Mouse (Mus musculus) layer of hippocampus, adult 9-10 months (tissue): Measurements from ENCODE around the gene Plxna4.

Source experiments
- DNase-seq: peaks from one replicate; pipeline ENCODE4 v3.0.0; 2022; ENCODE audit warnings: low spot score

The Plxna4 gene

GRCm38 (mm10) chr6:32472062-32472461 is 115.9 kb downstream of the Plxna4 start:
- DNase-seq: no peak

- DNase-seq: no peak
These were observed 116.4 kb downstream of the Plxna4 start for GRCm38 (mm10) chr6:32471639-32472038.

- DNase-seq: no peak
These were observed 118.8 kb downstream of the Plxna4 start for GRCm38 (mm10) chr6:32469196-32469595.

- no peak for DNase-seq
These were observed 122.9 kb downstream of the Plxna4 start for GRCm38 (mm10) chr6:32465129-32465528.

- DNase-seq: no peak
These were observed 123.4 kb downstream of the Plxna4 start for GRCm38 (mm10) chr6:32464637-32465036.

- no peak for DNase-seq
These were observed 123.9 kb downstream of the Plxna4 start for GRCm38 (mm10) chr6:32464046-32464445.

GRCm38 (mm10) chr6:32460400-32460799 is 127.6 kb downstream of the Plxna4 start:
- no peak for DNase-seq

- DNase-seq: no peak
These were observed 131.4 kb downstream of the Plxna4 start for GRCm38 (mm10) chr6:32456641-32457040.

- no peak for DNase-seq
These were observed 136.1 kb downstream of the Plxna4 start for GRCm38 (mm10) chr6:32451851-32452250.

GRCm38 (mm10) chr6:32449237-32449963 is 138.6 kb downstream of the Plxna4 start:
- DNase-seq: no peak

GRCm38 (mm10) chr6:32448787-32449186 is 139.2 kb downstream of the Plxna4 start:
- no peak for DNase-seq

- DNase-seq: no peak
These were observed 141.7 kb downstream of the Plxna4 start for GRCm38 (mm10) chr6:32446276-32446675.

- DNase-seq: no peak
These were observed 142.7 kb downstream of the Plxna4 start for GRCm38 (mm10) chr6:32445246-32445645.

GRCm38 (mm10) chr6:32444393-32444792 is 143.6 kb downstream of the Plxna4 start:
- no peak for DNase-seq

- no peak for DNase-seq
These were observed 144.3 kb downstream of the Plxna4 start for GRCm38 (mm10) chr6:32443679-32444078.

- no peak for DNase-seq
These were observed 148.6 kb downstream of the Plxna4 start for GRCm38 (mm10) chr6:32439434-32439833.

GRCm38 (mm10) chr6:32437219-32437618 is 150.8 kb downstream of the Plxna4 start:
- DNase-seq: no peak

GRCm38 (mm10) chr6:32423124-32423523 is 164.9 kb downstream of the Plxna4 start:
- no peak for DNase-seq

- no peak for DNase-seq
These were observed 167.4 kb downstream of the Plxna4 start for GRCm38 (mm10) chr6:32420610-32421009.

GRCm38 (mm10) chr6:32417351-32417750 is 170.6 kb downstream of the Plxna4 start:
- DNase-seq: no peak

GRCm38 (mm10) chr6:32411325-32411724 is 176.7 kb downstream of the Plxna4 start:
- DNase-seq: no peak

- no peak for DNase-seq
These were observed 178.4 kb downstream of the Plxna4 start for GRCm38 (mm10) chr6:32409625-32410024.

- DNase-seq: no peak
These were observed 180.3 kb downstream of the Plxna4 start for GRCm38 (mm10) chr6:32407574-32408185.
